Mouse (Mus musculus): ENCODE measurements around the gene Sept12. TPM values are rescaled to one million over a fixed set of nuclear protein-coding genes. Genes with fewer than 3 reads are reported as not detected.

The Sept12 gene
- polyA plus RNA-seq, 1 experiment from 2014 or later = not detected

GRCm38 (mm10) chr16:4969055-4969843 is 28.4 kb downstream of the Sept12 start:
- H3K9ac ChIP-seq = no peak overlapping the region
- ATAC-seq (ENCODE audit: insufficient read depth, low FRiP score, low read depth) = no peak
- no peaks in the 10 kb centered on the region for H3K9me3 ChIP-seq
- H3K4me2 ChIP-seq = no peak overlapping the region
- H3K27ac ChIP-seq = no peak overlapping the region
- no peaks in the 10 kb centered on the region for H3K36me3 ChIP-seq
- H3K27me3 ChIP-seq (replicated peaks) = no peaks in the 10 kb centered on the region
- H3K4me3 ChIP-seq (replicated peaks) = no peak overlapping the region
- peaks cover 4% of the 10 kb centered on the region for H3K4me1 ChIP-seq
- WGBS = 77% methylated on average over 5 of the region's 5 CpGs

DNA sequence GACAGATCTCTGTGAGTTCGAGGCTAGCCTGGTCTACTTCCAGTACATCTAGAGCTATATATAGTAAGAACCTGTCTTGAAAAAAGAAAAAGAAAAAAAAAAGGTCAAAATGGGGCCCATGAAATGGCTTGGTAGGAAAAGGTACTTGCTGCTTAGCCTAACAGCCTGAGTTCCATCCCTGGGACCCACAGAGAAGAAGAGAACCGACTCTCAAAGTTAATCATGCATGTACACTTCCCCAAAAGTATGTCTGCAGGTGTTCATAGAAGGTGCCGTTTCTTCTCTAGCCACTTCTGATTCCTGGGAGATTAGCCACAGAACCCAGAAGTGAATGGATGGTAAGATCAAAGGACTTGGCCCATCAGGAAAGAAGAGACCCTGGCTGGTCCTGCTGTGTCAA is 29.2 kb downstream of the Sept12 start:
- no peak overlapping the region for H3K27ac ChIP-seq
- no peak overlapping the region for H3K4me2 ChIP-seq
- H3K27me3 ChIP-seq (replicated peaks) = no peaks in the 10 kb centered on the region
- H3K9me3 ChIP-seq = no peaks in the 10 kb centered on the region
- no peaks in the 10 kb centered on the region for H3K36me3 ChIP-seq
- WGBS = 83% methylated on average over 3 of the region's 3 CpGs
- H3K4me1 ChIP-seq = peaks cover 5% of the 10 kb centered on the region
- no peak overlapping the region for H3K9ac ChIP-seq
- no peak for ATAC-seq (ENCODE audit: insufficient read depth, low FRiP score, low read depth)
- H3K4me3 ChIP-seq (replicated peaks) = no peak overlapping the region

DNA sequence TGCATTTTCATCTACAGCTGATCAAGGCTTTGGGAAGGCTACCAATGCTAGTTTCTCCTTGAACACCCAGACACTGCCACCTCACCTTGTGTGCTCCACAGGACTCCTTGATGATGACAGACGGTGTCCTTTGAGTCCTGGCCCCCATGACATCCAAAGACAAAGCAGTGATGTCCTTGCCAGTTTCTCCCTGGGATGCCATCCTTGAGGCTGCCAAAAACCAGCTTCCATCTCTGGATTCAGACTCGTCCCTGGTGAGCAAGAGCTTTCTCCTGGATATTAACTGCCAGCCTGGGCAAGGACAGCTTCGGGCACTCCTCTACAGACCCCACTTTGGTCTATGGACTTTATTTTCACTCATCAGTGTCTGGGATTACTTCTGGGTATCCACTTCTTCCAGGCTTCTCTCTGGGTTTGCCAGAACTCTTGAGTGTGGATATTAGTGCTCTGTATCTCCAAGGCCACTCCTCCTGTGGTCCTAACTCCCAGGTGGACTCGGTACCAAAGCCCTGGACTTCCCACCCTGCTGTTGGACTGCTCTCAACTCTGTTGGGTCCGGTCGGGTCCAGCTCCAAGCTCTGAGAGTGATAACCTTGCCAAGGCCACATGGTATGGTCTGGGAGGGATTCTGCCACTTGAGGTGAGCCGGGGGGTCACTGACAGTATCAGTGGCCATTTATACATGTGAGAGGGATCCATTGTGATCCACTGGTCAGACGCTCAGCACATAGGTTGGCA is 32.1 kb downstream of the Sept12 start:
- ATAC-seq (ENCODE audit: insufficient read depth, low FRiP score, low read depth) = no peak
- 81% methylated on average over 8 of the region's 8 CpGs for WGBS
- no peak overlapping the region for H3K9ac ChIP-seq
- H3K27ac ChIP-seq = no peak overlapping the region
- peaks cover 15% of the 10 kb centered on the region for H3K4me1 ChIP-seq
- H3K4me2 ChIP-seq = no peak overlapping the region; the same call in 1 of the 2 replicates
- no peaks in the 10 kb centered on the region for H3K9me3 ChIP-seq
- no peaks in the 10 kb centered on the region for H3K27me3 ChIP-seq (replicated peaks)
- peak overlapping the region; percentile 98; the same call in 1 of the 2 replicates for H3K4me3 ChIP-seq (replicated peaks)
- H3K36me3 ChIP-seq = no peaks in the 10 kb centered on the region

GRCm38 (mm10) chr16:4964731-4965391 is 32.8 kb downstream of the Sept12 start:
- Histone ChIP-seq H3K27ac (peak overlapping the region; percentile 83), H3K36me3 (no peaks in the 10 kb centered on the region), H3K9me3 (no peaks in the 10 kb centered on the region), H3K4me1 (peaks cover 15% of the 10 kb centered on the region), H3K4me2 (peak overlapping the region; percentile 86), H3K27me3 (replicated peaks) (no peaks in the 10 kb centered on the region), H3K4me3 (replicated peaks) (peak overlapping the region; percentile 98), H3K9ac (peak overlapping the region; percentile 49; the same call in 1 of the 2 replicates)
- WGBS = 20% methylated on average over 13 of the region's 13 CpGs
- ATAC-seq (ENCODE audit: insufficient read depth, low FRiP score, low read depth) = no peak

- under 1% methylated on average over 74 of the region's 76 CpGs for WGBS
- peak within 1 kb of the TSS; percentile 88 for H3K9ac ChIP-seq
- ATAC-seq (ENCODE audit: insufficient read depth, low FRiP score, low read depth) = peak; percentile 97
- H3K4me3 ChIP-seq (replicated peaks) = peak within 1 kb of the TSS; percentile 98
- H3K27me3 ChIP-seq (replicated peaks) = no peaks in the 10 kb centered on the region
- H3K36me3 ChIP-seq = no peaks in the 10 kb centered on the region
- peak within 1 kb of the TSS; percentile 83 for H3K27ac ChIP-seq
- H3K4me1 ChIP-seq = peaks cover 15% of the 10 kb centered on the region
- peak within 1 kb of the TSS; percentile 86 for H3K4me2 ChIP-seq
- H3K9me3 ChIP-seq = no peaks in the 10 kb centered on the region
These were observed 33.6 kb downstream of the Sept12 start, which contains the start of gene Anks3 for GRCm38 (mm10) chr16:4963797-4964709. Anks3 (minus strand) TSS chr16:4964205.

DNA sequence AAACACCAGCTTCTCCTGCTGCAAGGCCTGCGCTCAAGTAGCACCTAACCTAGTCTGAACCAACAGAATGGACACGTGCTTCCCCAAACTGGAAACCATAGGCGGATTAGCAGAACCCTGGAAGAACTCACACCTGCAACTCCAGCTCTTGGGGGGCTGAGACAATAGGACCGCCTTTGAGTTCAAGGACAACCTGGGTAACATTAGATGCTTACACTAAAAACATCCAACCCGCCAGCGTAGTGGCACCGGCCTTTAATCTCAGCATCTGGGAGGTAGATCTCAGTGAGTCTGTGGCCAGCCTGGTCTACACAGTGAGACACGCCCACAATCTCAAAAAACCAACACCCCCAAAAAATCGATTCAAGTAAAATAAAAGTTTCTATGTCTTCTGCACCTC is 34.3 kb downstream of the Sept12 start:
- Histone ChIP-seq H3K9me3 (no peaks in the 10 kb centered on the region), H3K27me3 (replicated peaks) (no peaks in the 10 kb centered on the region), H3K4me2 (peak overlapping the region; percentile 86), H3K4me1 (peaks cover 15% of the 10 kb centered on the region), H3K27ac (0 out of 2 replicates have a peak overlapping the region, but pooled peaks have one; percentile 83), H3K36me3 (no peaks in the 10 kb centered on the region), H3K4me3 (replicated peaks) (peak overlapping the region; percentile 98), H3K9ac (no peak overlapping the region)
- ATAC-seq (ENCODE audit: insufficient read depth, low FRiP score, low read depth) = no peak
- WGBS = 38% methylated on average over 9 of the region's 9 CpGs

DNA sequence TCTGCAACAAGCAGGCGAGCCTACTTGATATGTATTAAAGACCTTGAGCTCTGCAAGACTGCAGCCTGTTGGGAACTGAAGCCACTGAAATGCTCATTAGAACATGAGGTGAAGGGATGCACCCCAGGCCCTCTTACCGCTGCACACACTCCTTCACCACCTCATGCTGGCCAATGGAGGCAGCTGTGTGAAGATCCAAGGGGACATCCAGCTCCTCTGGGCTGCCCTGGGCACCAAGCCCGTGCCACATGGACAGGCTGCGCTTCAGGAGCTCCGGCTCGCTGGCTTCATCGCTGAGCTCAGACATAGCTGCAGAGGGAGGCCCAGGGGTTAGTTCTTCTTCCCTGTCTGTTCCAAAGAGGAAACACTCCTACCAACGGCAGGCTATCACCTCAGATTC is 37.4 kb downstream of the Sept12 start:
- Histone ChIP-seq H3K27ac (no peak overlapping the region), H3K9ac (no peak overlapping the region), H3K4me2 (no peak overlapping the region), H3K36me3 (peaks cover 20% of the 10 kb centered on the region; the same call in 1 of the 2 replicates), H3K4me1 (peaks cover 14% of the 10 kb centered on the region), H3K9me3 (no peaks in the 10 kb centered on the region), H3K27me3 (replicated peaks) (no peaks in the 10 kb centered on the region), H3K4me3 (replicated peaks) (no peak overlapping the region)
- ATAC-seq (ENCODE audit: insufficient read depth, low FRiP score, low read depth) = no peak
- 87% methylated on average over 8 of the region's 8 CpGs for WGBS

DNA sequence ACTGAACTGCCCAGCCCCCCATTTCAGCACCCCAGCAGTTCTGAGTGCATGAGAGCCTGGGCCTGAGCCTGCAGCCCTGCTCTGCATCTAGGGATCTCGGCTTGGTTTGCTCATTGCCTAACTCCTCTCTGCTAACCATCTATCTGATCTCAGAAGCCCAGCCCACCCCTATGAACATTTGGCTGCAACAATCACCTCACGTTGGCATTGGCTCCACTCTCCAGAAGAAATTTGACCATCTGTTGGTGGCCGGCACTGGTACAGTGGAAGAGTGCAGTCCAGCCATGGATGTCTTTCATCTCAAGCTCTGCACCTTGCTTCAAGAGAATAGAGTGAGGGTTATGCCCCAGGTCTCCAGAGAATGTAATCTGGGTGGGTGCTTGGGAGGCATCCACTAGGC is 40.2 kb downstream of the Sept12 start:
- Histone ChIP-seq H3K36me3 (peaks cover 46% of the 10 kb centered on the region), H3K4me3 (replicated peaks) (no peak overlapping the region)

GRCm38 (mm10) chr16:4956609-4957008 is 41.0 kb downstream of the Sept12 start:
- Histone ChIP-seq H3K27me3 (replicated peaks) (no peaks in the 10 kb centered on the region), H3K4me2 (no peak overlapping the region), H3K36me3 (peaks cover 52% of the 10 kb centered on the region), H3K9me3 (no peaks in the 10 kb centered on the region), H3K4me1 (no peaks in the 10 kb centered on the region), H3K27ac (no peak overlapping the region), H3K9ac (no peak overlapping the region), H3K4me3 (replicated peaks) (no peak overlapping the region)
- ATAC-seq (ENCODE audit: insufficient read depth, low FRiP score, low read depth) = no peak
- 89% methylated on average over 3 of the region's 3 CpGs for WGBS

More for the DNA sequence above, 40.2 kb downstream of the Sept12 start:
- Histone ChIP-seq H3K9me3 (no peaks in the 10 kb centered on the region), H3K4me1 (0 out of 2 replicates have a peak, but pooled peaks cover under 1% of the 10 kb centered on the region), H3K27me3 (replicated peaks) (no peaks in the 10 kb centered on the region), H3K4me2 (no peak overlapping the region), H3K27ac (no peak overlapping the region), H3K9ac (no peak overlapping the region)
- no peak for ATAC-seq (ENCODE audit: insufficient read depth, low FRiP score, low read depth)
- 90% methylated on average over 3 of the region's 3 CpGs for WGBS

- H3K36me3 ChIP-seq = peaks cover 50% of the 10 kb centered on the region
- no peaks in the 10 kb centered on the region for H3K27me3 ChIP-seq (replicated peaks)
- H3K9me3 ChIP-seq = no peaks in the 10 kb centered on the region
- WGBS = 78% methylated on average over 4 of the region's 4 CpGs
- no peaks in the 10 kb centered on the region for H3K4me1 ChIP-seq
- H3K9ac ChIP-seq = no peak overlapping the region
- no peak for ATAC-seq (ENCODE audit: insufficient read depth, low FRiP score, low read depth)
- H3K27ac ChIP-seq = no peak overlapping the region
- no peak overlapping the region for H3K4me3 ChIP-seq (replicated peaks)
- no peak overlapping the region for H3K4me2 ChIP-seq
These were observed 50.3 kb downstream of the Sept12 start for GRCm38 (mm10) chr16:4947378-4947777.

GRCm38 (mm10) chr16:4946155-4946554 is 51.5 kb downstream of the Sept12 start:
- Histone ChIP-seq H3K4me3 (replicated peaks) (no peak overlapping the region), H3K4me2 (no peak overlapping the region), H3K9ac (no peak overlapping the region), H3K36me3 (peaks cover 54% of the 10 kb centered on the region), H3K4me1 (no peaks in the 10 kb centered on the region), H3K27ac (no peak overlapping the region), H3K27me3 (replicated peaks) (no peaks in the 10 kb centered on the region), H3K9me3 (no peaks in the 10 kb centered on the region)
- ATAC-seq (ENCODE audit: insufficient read depth, low FRiP score, low read depth) = no peak
- WGBS = 86% methylated on average over 3 of the region's 3 CpGs
